Mouse (Mus musculus): ENCODE data around the gene Acox2. TPM values are rescaled to one million over a fixed set of nuclear protein-coding genes. Genes with fewer than 3 reads are reported as not detected.

Gene Acox2
- polyA plus RNA-seq, 1 experiment from 2014 or later = 0.47 TPM

- DNase-seq = peak; percentile 82
- Histone ChIP-seq H3K27ac (ENCODE audit: low read depth) (peak overlapping the region; percentile 86; the same call in 1 of the 2 replicates), H3K4me1 (ENCODE audit: insufficient read depth) (no peaks in the 10 kb centered on the region)
These were observed 44.6 kb downstream of the Acox2 start for GRCm38 (mm10) chr14:8214299-8215207.

DNA sequence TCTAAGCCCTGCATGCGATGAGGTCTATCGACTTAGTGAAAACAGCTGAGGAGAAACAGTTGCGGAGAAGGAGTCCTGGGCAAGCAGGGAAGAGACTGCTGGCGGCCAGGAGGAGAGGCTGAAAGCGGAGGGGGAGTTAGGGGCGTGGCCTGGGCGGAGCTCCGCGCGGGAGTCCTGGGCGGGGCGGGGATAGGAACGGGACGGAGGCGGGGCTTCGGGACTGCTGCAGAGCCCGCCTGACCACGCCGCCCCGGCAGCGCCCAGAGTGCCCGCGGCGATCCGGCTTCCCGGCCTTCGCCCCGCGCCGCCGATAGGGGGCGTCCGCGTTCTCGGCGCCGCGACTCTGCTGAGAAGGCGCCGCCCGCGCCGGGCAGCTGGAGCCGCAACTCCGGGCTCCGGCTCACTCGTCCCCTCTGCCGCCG lies 45.3 kb downstream of the Acox2 start, which contains the start of gene Kctd6:
Gene Kctd6, plus strand, starts transcription at position 338 of the 422 bp plus-strand sequence.
- peak within 1 kb of the TSS; percentile 88 for H3K9ac ChIP-seq
- no peaks in the 10 kb centered on the region for H3K27me3 ChIP-seq (ENCODE audit: insufficient read depth, low read length)
- no peaks in the 10 kb centered on the region for H3K9me3 ChIP-seq (ENCODE audit: low read depth, low read length)
- under 1% methylated on average over 48 of the region's 49 CpGs for WGBS
- H3K36me3 ChIP-seq (ENCODE audit: insufficient read depth) = no peaks in the 10 kb centered on the region
- TF ChIP-seq CTCF (IDR thresholded peaks at IDR 0.05; ENCODE audit: low read depth) = peak; percentile 45
- H3K4me3 ChIP-seq (ENCODE audit: low read depth, low read length) = peak within 1 kb of the TSS; percentile 68
- no peaks in the 10 kb centered on the region for H3K4me1 ChIP-seq (ENCODE audit: insufficient read depth)
- ATAC-seq (ENCODE audit: insufficient read depth) = peak; percentile 97
- DNase-seq = peak; percentile 98
- H3K27ac ChIP-seq (ENCODE audit: low read depth) = peak within 1 kb of the TSS; percentile 86; the same call in 1 of the 2 replicates
- H3K4me2 ChIP-seq = peak within 1 kb of the TSS; percentile 91

More at GRCm38 (mm10) chr14:8214299-8215207, 44.6 kb downstream of the Acox2 start:
- peak overlapping the region; percentile 91 for H3K4me2 ChIP-seq
- peak; percentile 78 for ATAC-seq (ENCODE audit: insufficient read depth)
- no peaks in the 10 kb centered on the region for H3K27me3 ChIP-seq (ENCODE audit: insufficient read depth, low read length)
- peak overlapping the region; percentile 88 for H3K9ac ChIP-seq
- no peak for TF ChIP-seq CTCF (IDR thresholded peaks at IDR 0.05; ENCODE audit: low read depth)
- H3K9me3 ChIP-seq (ENCODE audit: low read depth, low read length) = no peaks in the 10 kb centered on the region
- WGBS = 2% methylated on average over 48 of the region's 63 CpGs
- peak overlapping the region; percentile 68 for H3K4me3 ChIP-seq (ENCODE audit: low read depth, low read length)
- H3K36me3 ChIP-seq (ENCODE audit: insufficient read depth) = no peaks in the 10 kb centered on the region

DNA sequence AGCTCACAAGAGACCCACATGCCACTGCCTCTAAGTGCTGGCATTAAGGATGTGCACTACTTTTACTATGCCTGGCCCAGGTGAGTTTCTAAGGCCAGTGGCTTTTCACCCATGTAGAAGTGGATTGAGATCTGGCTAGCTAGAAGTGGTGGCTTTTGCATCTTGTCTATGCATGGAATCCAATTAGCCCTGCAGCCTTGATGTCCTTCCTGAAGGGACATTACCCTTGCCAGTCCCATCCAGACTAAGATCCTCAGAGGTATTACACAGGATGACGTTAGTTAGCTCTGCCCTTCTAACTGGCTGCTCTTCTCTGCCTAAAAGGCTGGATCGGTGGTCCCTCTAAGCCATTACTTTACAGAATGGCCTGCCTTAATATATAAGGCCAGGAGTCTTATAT lies 46.2 kb downstream of the Acox2 start:
- Histone ChIP-seq H3K4me2 (no peak overlapping the region), H3K36me3 (ENCODE audit: insufficient read depth) (no peaks in the 10 kb centered on the region), H3K9me3 (ENCODE audit: low read depth, low read length) (no peaks in the 10 kb centered on the region), H3K9ac (no peak overlapping the region), H3K4me3 (ENCODE audit: low read depth, low read length) (no peak overlapping the region), H3K4me1 (ENCODE audit: insufficient read depth) (no peaks in the 10 kb centered on the region), H3K27ac (ENCODE audit: low read depth) (no peak overlapping the region), H3K27me3 (ENCODE audit: insufficient read depth, low read length) (no peaks in the 10 kb centered on the region)
- DNase-seq (no peak), ATAC-seq (ENCODE audit: insufficient read depth) (no peak)
- no peak for TF ChIP-seq CTCF (IDR thresholded peaks at IDR 0.05; ENCODE audit: low read depth)
- 82% methylated on average over 2 of the region's 2 CpGs for WGBS

DNA sequence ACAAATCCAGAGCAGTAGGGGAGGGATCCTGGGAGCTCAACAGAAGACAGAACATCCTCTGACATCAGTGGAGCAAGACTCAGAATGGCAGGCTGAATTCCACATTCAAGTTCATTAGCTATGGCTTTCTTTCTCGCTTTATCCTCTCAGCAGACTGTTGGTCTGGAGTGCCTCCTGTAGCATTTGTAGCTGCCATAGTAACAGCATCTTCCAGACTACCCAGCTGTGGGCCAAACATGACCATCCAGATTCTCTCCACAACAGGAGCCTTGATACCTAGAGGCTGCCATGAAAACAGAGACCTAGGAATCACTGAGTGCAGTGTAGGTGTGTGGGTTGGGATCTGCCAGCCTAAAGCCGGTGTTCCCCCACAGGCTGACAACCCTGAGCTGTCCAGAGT lies 49.3 kb downstream of the Acox2 start:
- Histone ChIP-seq H3K4me2 (no peak overlapping the region), H3K9ac (no peak overlapping the region), H3K36me3 (ENCODE audit: insufficient read depth) (no peaks in the 10 kb centered on the region), H3K4me3 (ENCODE audit: low read depth, low read length) (no peak overlapping the region), H3K27ac (ENCODE audit: low read depth) (no peak overlapping the region), H3K4me1 (ENCODE audit: insufficient read depth) (no peaks in the 10 kb centered on the region), H3K9me3 (ENCODE audit: low read depth, low read length) (no peaks in the 10 kb centered on the region), H3K27me3 (ENCODE audit: insufficient read depth, low read length) (no peaks in the 10 kb centered on the region)
- TF ChIP-seq CTCF (IDR thresholded peaks at IDR 0.05; ENCODE audit: low read depth) = no peak
- ATAC-seq (ENCODE audit: insufficient read depth) (no peak), DNase-seq (no peak)
- WGBS = 81% methylated on average over 2 of the region's 2 CpGs

DNA sequence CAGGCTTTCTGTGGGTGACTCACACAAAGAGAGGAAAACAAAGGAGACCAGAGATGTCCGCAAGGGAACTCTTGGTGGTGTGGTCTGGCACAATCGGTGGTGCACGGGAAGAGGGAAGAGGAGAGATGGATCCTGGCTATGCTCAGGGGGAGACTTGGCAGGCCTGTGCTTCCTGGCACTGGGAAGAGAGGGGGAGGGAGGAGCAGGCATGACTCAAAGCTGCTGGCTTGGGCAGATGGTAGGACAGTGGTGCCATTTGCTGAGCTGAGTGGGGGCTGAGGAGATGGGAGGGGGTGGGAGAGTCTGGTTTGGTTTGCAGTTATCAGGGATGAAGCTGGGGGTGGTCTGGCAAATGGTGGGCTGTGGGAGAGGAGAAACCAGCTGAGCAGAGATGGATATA lies 50.3 kb downstream of the Acox2 start:
- Histone ChIP-seq H3K27ac (ENCODE audit: low read depth) (no peak overlapping the region), H3K4me2 (no peak overlapping the region), H3K9me3 (ENCODE audit: low read depth, low read length) (no peaks in the 10 kb centered on the region), H3K4me1 (ENCODE audit: insufficient read depth) (no peaks in the 10 kb centered on the region), H3K4me3 (ENCODE audit: low read depth, low read length) (no peak overlapping the region), H3K27me3 (ENCODE audit: insufficient read depth, low read length) (no peaks in the 10 kb centered on the region), H3K36me3 (ENCODE audit: insufficient read depth) (no peaks in the 10 kb centered on the region), H3K9ac (no peak overlapping the region)
- 57% methylated on average over 3 of the region's 3 CpGs for WGBS
- ATAC-seq (ENCODE audit: insufficient read depth) = no peak
- no peak for DNase-seq
- no peak for TF ChIP-seq CTCF (IDR thresholded peaks at IDR 0.05; ENCODE audit: low read depth)

- H3K4me1 ChIP-seq (ENCODE audit: insufficient read depth) = no peaks in the 10 kb centered on the region
- TF ChIP-seq CTCF (IDR thresholded peaks at IDR 0.05; ENCODE audit: low read depth) = no peak
- no peak overlapping the region for H3K27ac ChIP-seq (ENCODE audit: low read depth)
- DNase-seq (no peak), ATAC-seq (ENCODE audit: insufficient read depth) (no peak)
- no peak overlapping the region for H3K9ac ChIP-seq
- no peak overlapping the region for H3K4me3 ChIP-seq (ENCODE audit: low read depth, low read length)
- H3K36me3 ChIP-seq (ENCODE audit: insufficient read depth) = no peaks in the 10 kb centered on the region
- no peaks in the 10 kb centered on the region for H3K9me3 ChIP-seq (ENCODE audit: low read depth, low read length)
- WGBS = 84% methylated on average over 5 of the region's 5 CpGs
- H3K4me2 ChIP-seq = no peak overlapping the region
- H3K27me3 ChIP-seq (ENCODE audit: insufficient read depth, low read length) = no peaks in the 10 kb centered on the region
These were observed 51.6 kb downstream of the Acox2 start for GRCm38 (mm10) chr14:8207543-8207942.

- 35% methylated on average over 5 of the region's 5 CpGs for WGBS
- no peaks in the 10 kb centered on the region for H3K36me3 ChIP-seq (ENCODE audit: insufficient read depth)
- H3K4me1 ChIP-seq (ENCODE audit: insufficient read depth) = no peaks in the 10 kb centered on the region
- H3K9ac ChIP-seq = no peak overlapping the region
- no peaks in the 10 kb centered on the region for H3K27me3 ChIP-seq (ENCODE audit: insufficient read depth, low read length)
- 0 out of 2 replicates have a peak, but pooled peaks have one; percentile 42 for ATAC-seq (ENCODE audit: insufficient read depth)
- H3K27ac ChIP-seq (ENCODE audit: low read depth) = no peak overlapping the region
- no peak for TF ChIP-seq CTCF (IDR thresholded peaks at IDR 0.05; ENCODE audit: low read depth)
- no peaks in the 10 kb centered on the region for H3K9me3 ChIP-seq (ENCODE audit: low read depth, low read length)
- no peak overlapping the region for H3K4me2 ChIP-seq
- no peak for DNase-seq
- H3K4me3 ChIP-seq (ENCODE audit: low read depth, low read length) = no peak overlapping the region
These were observed 52.0 kb downstream of the Acox2 start for GRCm38 (mm10) chr14:8207105-8207504.
